Mouse (Mus musculus) intestine, embryonic 14.5 days (tissue): ENCODE measurements around the gene Lgr6. TPM values are rescaled to one million over a fixed set of nuclear protein-coding genes. Genes with fewer than 3 reads are reported as not detected.

Experiments
- ATAC-seq: fragments of 200-750 bp; cut with Nextera tagmentation; replicated peaks from 2 replicates; pipeline ENCODE4 v1.8.0; 2017; ENCODE audit warnings: low read depth, moderate number of reproducible peaks, moderate TSS enrichment, moderate library complexity; ENCODE audit not compliant: low FRiP score, low TSS enrichment
- DNase-seq: peaks from one replicate; pipeline ENCODE4 v3.0.0-alpha.2; 2018; ENCODE audit warnings: low spot score
- H3K27ac ChIP-seq: fragments of 300-500 bp; sonication (generic); 2 replicates; pipeline ENCODE4 v1.5.1; 2014; ENCODE audit warnings: low read depth, mild to moderate bottlenecking, control low read depth
- H3K27me3 ChIP-seq: fragments of 300-500 bp; sonication (generic); replicated peaks from 2 replicates; pipeline ENCODE4 v1.6.1; 2014; ENCODE audit warnings: low read length, control low read depth; ENCODE audit not compliant: control insufficient read depth, insufficient read depth
- H3K36me3 ChIP-seq: fragments of 300-500 bp; sonication (generic); 2 replicates; pipeline ENCODE4 v1.6.1; 2014; ENCODE audit warnings: low read length, control low read depth; ENCODE audit not compliant: control insufficient read depth, insufficient read depth
- H3K4me1 ChIP-seq: fragments of 300-500 bp; sonication (generic); replicated peaks from 2 replicates; pipeline ENCODE4 v1.6.1; 2014; ENCODE audit warnings: low read length, control low read depth, mixed read lengths; ENCODE audit not compliant: control insufficient read depth, insufficient read depth
- H3K4me2 ChIP-seq: fragments of 300-500 bp; sonication (generic); 2 replicates; pipeline ENCODE4 v1.6.1; 2014; ENCODE audit warnings: low read length
- H3K4me3 ChIP-seq: fragments of 300-500 bp; sonication (generic); 2 replicates; pipeline ENCODE4 v1.5.1; 2014; ENCODE audit warnings: low read depth, low read length, control low read depth, mixed read lengths
- H3K9ac ChIP-seq: fragments of 300-500 bp; sonication (generic); 2 replicates; pipeline ENCODE4 v1.6.1; 2014; ENCODE audit warnings: mild to moderate bottlenecking, low read length
- H3K9me3 ChIP-seq: fragments of 300-500 bp; sonication (generic); 2 replicates; pipeline ENCODE4 v1.6.1; 2016; ENCODE audit warnings: low read length, control low read depth; ENCODE audit not compliant: control insufficient read depth
- WGBS: fragments of 180-500 bp; shearing (Covaris S2); extraction: QIAGEN DNeasy Blood & Tissue Kit; methylation state at CpG from one replicate; pipeline ENCODE4 v1.1.7; 2014; 5-methylcytosine and 5-hydroxymethylcytosine counted together
- polyA plus RNA-seq: library from polyadenylated mRNA; unstranded; fragments of >200 nt; fragmentation: Nextera tagmentation; extraction: Ambion mirVana; gene quantifications from 2 replicates; pipeline ENCODE4 v1.2.1, GENCODE M21; 2014

Lgr6 gene
- 0.69 and 0.97 TPM in 2 replicates for polyA plus RNA-seq

DNA sequence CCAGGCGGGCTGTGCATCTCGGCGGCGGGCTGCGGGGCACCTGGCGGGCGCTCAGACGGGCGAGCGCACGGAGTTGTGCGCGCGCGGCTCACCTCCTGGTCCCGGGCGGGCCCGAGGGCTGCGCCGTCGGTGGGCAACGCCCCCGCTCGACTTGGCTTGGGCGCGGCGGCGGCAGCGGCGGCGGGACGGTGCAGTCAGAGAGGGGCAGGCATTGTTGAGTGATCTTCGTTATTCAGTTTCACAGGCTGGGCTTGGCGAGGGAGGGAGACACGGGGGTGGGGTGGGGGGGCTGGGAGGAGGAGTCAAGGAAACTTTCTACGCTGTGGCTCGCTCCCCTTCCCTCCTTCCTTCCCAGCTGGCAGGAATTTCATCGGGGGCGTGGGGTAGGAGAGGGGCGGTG, at the start of gene Lgr6:
Gene Lgr6, minus strand, starts transcription at position 153 of the 400 bp plus-strand sequence.
- DNase-seq = no peak
- Histone ChIP-seq H3K27ac (no peak within 1 kb of the TSS), H3K4me1 (0 out of 2 replicates have a peak, but pooled peaks cover 9% of the 10 kb centered on the region), H3K27me3 (peaks cover 46% of the 10 kb centered on the region), H3K4me3 (peak within 1 kb of the TSS; percentile 37), H3K36me3 (no peaks in the 10 kb centered on the region), H3K9me3 (no peaks in the 10 kb centered on the region), H3K9ac (0 out of 2 replicates have a peak within 1 kb of the TSS, but pooled peaks have one; percentile 7), H3K4me2 (peak within 1 kb of the TSS; percentile 70)
- ATAC-seq = peak; percentile 51; the same call in 1 of the 2 replicates
- WGBS = under 1% methylated on average over 36 of the region's 40 CpGs

DNA sequence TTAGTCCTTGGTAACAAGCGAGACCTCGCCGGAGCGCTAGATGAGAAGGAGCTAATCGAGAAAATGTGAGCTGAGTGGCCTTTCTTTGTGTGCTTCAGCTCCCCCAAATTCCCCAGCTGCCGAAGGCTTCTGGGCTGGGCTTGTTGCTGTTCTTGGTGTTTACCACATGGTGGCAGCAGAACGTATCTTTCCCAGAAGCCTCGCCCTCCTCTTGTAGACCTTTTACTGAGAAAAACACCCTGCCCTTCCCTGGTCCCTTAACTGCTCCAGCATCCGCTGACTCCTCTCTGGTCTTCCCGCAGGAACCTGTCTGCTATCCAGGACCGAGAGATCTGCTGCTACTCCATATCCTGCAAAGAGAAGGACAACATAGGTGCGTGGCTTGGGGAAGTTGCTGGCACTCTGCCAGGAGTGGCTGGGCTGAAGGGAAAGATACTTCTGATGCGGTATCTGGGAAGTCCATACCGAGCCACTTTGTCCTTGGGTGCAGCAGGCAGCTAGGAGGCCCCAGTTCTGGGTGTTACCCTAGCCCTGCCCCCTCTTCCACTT, 49.4 kb upstream of the Lgr6 start:
- peak overlapping the region; percentile 39; the same call in 1 of the 2 replicates for H3K9ac ChIP-seq
- H3K27me3 ChIP-seq = no peaks in the 10 kb centered on the region
- H3K4me1 ChIP-seq = peaks cover 17% of the 10 kb centered on the region; the same call in 1 of the 2 replicates
- H3K27ac ChIP-seq = peak overlapping the region; percentile 73
- DNase-seq (peak; percentile 89), ATAC-seq (peak; percentile 67)
- 2% methylated on average over 14 of the region's 14 CpGs for WGBS
- peak overlapping the region; percentile 46 for H3K4me2 ChIP-seq
- H3K4me3 ChIP-seq = no peak overlapping the region; the same call in 1 of the 2 replicates
- peaks cover 33% of the 10 kb centered on the region for H3K36me3 ChIP-seq
- no peaks in the 10 kb centered on the region for H3K9me3 ChIP-seq

DNA sequence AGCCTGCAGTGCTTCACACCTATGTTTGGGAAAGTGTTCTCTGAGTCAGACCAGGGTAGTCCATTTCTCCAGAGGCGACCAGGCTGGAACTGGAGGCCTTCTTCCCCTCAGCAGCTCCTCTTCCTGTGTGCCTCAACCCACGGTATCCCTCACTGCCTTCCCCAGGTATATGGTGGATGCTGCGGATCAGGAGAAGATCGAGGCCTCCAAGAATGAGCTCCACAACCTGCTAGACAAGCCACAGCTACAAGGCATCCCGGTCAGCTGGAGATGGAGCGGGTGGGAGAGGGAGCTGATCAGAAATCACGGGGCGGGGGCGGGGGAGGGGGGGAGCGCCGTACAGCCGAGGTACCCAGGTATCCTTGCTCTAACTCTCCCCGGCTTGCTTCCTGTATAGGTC, 48.9 kb upstream of the Lgr6 start:
- H3K4me3 ChIP-seq = no peak overlapping the region
- peak overlapping the region; percentile 73 for H3K27ac ChIP-seq
- WGBS = 23% methylated on average over 13 of the region's 13 CpGs
- H3K4me1 ChIP-seq = peaks cover 16% of the 10 kb centered on the region; the same call in 1 of the 2 replicates
- peak overlapping the region; percentile 46 for H3K4me2 ChIP-seq
- H3K27me3 ChIP-seq = no peaks in the 10 kb centered on the region
- DNase-seq = no peak
- H3K9me3 ChIP-seq = no peaks in the 10 kb centered on the region
- peak overlapping the region; percentile 39; the same call in 1 of the 2 replicates for H3K9ac ChIP-seq
- ATAC-seq = no peak
- peaks cover 33% of the 10 kb centered on the region for H3K36me3 ChIP-seq

DNA sequence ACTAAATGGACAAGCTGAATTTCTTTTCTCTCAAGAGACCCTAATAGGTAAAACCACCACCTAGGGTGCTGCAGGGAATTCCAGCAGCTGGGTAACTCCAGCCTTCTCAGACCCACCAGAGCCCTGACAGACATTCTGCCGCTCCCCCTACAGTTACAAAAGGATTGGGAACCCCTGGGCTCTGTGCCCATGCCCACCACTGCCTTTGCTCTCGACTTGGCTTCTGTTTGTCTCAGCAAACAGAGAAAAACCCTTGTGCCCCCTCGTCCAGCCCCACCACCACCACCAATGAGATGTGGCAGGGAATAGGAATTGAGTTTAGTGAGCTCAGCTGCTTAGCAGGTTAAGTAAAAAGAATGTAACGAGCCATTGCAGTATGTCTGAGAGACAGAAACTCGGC, 43.9 kb upstream of the Lgr6 start:
- Histone ChIP-seq H3K27me3 (peaks cover 2% of the 10 kb centered on the region; the same call in 1 of the 2 replicates), H3K4me1 (peaks cover 15% of the 10 kb centered on the region), H3K9ac (no peak overlapping the region), H3K36me3 (0 out of 2 replicates have a peak, but pooled peaks cover 13% of the 10 kb centered on the region), H3K4me3 (no peak overlapping the region), H3K4me2 (no peak overlapping the region), H3K9me3 (no peaks in the 10 kb centered on the region), H3K27ac (no peak overlapping the region)
- ATAC-seq = no peak
- DNase-seq = no peak
- 71% methylated on average over 5 of the region's 5 CpGs for WGBS

DNA sequence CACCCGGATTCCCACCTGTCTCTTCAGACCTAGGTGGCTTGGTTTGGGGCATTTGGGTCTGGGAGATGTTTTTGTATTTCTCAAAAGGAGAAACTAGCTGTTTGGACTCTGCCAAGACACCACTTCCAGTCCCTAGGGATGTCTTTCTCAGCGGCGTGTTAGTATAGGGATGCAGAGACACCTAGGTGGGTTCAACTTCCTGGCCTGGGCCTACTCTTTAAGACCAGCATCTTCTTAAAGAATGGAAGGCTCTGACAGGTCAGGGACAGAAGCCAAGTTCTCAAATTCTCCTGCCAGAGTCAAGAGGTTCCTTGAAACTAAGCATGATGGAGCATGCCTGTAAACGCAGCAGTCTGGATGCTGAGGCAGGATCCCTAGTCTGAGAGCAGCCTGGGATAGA, 43.4 kb upstream of the Lgr6 start:
- DNase-seq (no peak), ATAC-seq (no peak)
- 0 out of 2 replicates have a peak, but pooled peaks cover 13% of the 10 kb centered on the region for H3K36me3 ChIP-seq
- H3K27me3 ChIP-seq = peaks cover 2% of the 10 kb centered on the region; the same call in 1 of the 2 replicates
- no peak overlapping the region for H3K27ac ChIP-seq
- peaks cover 12% of the 10 kb centered on the region for H3K4me1 ChIP-seq
- 76% methylated on average over 4 of the region's 4 CpGs for WGBS
- peak overlapping the region; percentile 83 for H3K4me3 ChIP-seq
- peak overlapping the region; percentile 94; the same call in 1 of the 2 replicates for H3K9ac ChIP-seq
- no peaks in the 10 kb centered on the region for H3K9me3 ChIP-seq
- peak overlapping the region; percentile 53 for H3K4me2 ChIP-seq

DNA sequence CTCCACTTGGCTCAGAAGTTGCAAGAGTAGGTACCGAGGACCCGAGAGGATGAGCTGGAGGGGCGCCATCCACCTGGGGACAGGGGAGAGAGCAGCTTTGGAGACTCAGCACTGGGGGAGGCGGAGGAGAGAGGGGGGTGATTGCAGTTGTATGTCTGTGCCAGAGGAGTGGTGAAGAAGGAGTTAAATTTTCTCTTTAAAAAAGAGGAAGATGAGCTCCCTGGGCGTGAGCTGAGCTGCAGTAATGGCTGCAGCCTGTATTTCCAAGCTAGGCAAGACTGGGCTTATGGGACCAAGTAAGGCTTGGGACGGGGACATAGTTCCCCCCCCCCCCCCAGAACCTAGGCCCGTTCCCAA, 42.6 kb upstream of the Lgr6 start:
- Histone ChIP-seq H3K36me3 (0 out of 2 replicates have a peak, but pooled peaks cover 13% of the 10 kb centered on the region), H3K9ac (peak overlapping the region; percentile 94), H3K4me1 (peaks cover 12% of the 10 kb centered on the region), H3K4me2 (peak overlapping the region; percentile 53), H3K4me3 (peak overlapping the region; percentile 83), H3K27ac (no peak overlapping the region), H3K27me3 (peaks cover 2% of the 10 kb centered on the region; the same call in 1 of the 2 replicates), H3K9me3 (no peaks in the 10 kb centered on the region)
- WGBS = 0% methylated on average over 7 of the region's 7 CpGs
- peak; percentile 26; the same call in 1 of the 2 replicates for ATAC-seq
- DNase-seq = no peak

DNA sequence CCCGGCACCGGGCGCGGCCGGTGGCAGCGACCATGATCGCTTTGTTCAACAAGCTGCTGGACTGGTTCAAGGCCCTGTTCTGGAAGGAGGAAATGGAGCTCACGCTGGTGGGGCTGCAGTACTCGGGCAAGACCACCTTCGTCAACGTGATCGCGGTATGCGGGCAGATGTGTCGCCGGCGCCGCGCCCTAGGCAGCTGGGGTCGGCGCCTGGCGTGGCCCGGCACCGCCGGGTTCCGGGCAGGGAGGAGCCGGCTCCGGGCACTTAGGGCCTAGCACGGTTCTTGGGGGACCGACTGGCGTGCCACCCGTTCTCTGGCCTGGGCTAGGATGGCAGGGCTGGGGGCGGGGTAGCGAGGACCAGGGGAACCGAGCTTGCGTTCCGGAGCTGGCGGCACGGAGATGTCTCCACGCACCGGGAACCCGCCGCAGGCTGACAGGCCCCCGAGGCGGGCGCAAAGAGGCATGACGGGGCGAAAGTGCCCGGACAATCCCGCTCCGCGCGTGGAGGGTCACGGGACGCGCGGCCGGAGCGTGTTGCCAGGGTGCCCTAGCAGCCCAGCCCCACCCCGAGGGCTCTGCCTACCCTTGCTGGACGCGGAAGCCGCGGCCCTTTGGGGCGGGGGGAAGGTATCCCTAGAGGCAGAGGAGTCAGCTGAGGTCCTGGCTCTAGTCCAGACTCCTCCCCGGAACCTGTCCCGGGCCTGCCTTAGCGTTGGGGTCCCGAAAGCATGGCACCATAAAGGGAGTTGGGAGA, 42.0 kb upstream of the Lgr6 start:
- Histone ChIP-seq H3K9ac (peak overlapping the region; percentile 94), H3K4me1 (peaks cover 12% of the 10 kb centered on the region), H3K4me3 (peak overlapping the region; percentile 83), H3K27ac (peak overlapping the region; percentile 75), H3K4me2 (peak overlapping the region; percentile 53), H3K9me3 (no peaks in the 10 kb centered on the region), H3K27me3 (peaks cover 2% of the 10 kb centered on the region; the same call in 1 of the 2 replicates), H3K36me3 (0 out of 2 replicates have a peak, but pooled peaks cover 9% of the 10 kb centered on the region)
- under 1% methylated on average over 68 of the region's 69 CpGs for WGBS
- ATAC-seq (peak; percentile 73), DNase-seq (peak; percentile 92)

DNA sequence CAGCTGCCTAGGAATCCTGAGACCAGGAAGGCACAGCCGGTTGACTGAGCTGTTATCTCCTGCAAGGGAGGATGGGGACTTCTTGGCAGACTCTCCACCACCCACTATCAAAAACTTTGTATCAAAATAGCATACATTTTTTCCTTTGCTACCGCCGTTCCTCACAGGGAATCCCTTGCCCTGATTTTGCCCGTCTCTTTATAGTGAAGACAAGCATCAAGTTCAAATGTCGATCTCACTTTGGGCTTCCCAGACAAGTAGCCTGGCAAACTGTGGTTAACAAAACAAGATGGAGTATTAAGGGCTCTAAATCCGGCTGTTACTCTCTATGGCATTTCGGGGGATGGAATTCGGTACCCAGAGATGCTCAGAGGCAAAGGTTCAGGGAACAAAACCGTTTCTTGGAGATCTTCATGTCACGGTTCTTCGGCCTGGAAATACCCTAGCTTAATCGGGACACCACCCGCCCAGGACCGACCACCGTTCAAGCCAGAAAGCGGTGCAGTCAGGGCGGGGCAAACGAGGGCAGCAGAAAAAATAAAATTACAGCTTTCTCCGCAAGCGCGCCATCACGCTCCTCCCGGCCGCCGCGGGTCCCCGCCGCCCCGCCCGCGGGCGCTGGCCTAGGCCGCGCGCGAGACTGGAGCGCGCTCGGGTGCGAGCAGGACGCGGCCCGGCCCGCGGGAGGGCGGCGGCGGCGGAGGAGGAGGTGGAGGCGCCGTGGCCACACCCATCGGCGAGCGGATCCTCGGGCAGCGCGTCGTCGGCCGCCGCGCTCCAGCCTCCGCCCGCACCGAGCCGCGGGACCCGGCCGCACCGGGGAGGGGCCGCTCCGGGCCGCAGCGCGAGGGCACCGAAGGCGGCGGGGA, 41.2 kb upstream of the Lgr6 start, which contains the start of gene Arl8a:
Gene Arl8a, plus strand, starts transcription at position 748 of the 869 bp plus-strand sequence.
- under 1% methylated on average over 78 of the region's 78 CpGs for WGBS
- peak; percentile 81 for DNase-seq
- ATAC-seq = peak; percentile 76

More for the DNA sequence above, 41.2 kb upstream of the Lgr6 start, which contains the start of gene Arl8a:
- H3K9ac ChIP-seq = peak within 1 kb of the TSS; percentile 94
- 0 out of 2 replicates have a peak, but pooled peaks cover 1% of the 10 kb centered on the region for H3K36me3 ChIP-seq
- peak within 1 kb of the TSS; percentile 53 for H3K4me2 ChIP-seq
- no peaks in the 10 kb centered on the region for H3K9me3 ChIP-seq
- peak within 1 kb of the TSS; percentile 75 for H3K27ac ChIP-seq
- H3K4me1 ChIP-seq = peaks cover 12% of the 10 kb centered on the region
- peak within 1 kb of the TSS; percentile 83 for H3K4me3 ChIP-seq
- peaks cover 2% of the 10 kb centered on the region; the same call in 1 of the 2 replicates for H3K27me3 ChIP-seq
